Mouse (Mus musculus) frontal cortex, postnatal 25 days (tissue): ENCODE measurements around the gene Fbxw18.
"Not testable (repeated sequence)": the region's sequence is repeated elsewhere in the genome, so short reads cannot be mapped to it uniquely, and the experiment has no call there.

Source experiments
- DNase-seq, 2 experiments: peaks; one replicate each; pipeline ENCODE4 v3.0.0; 2022; ENCODE audit warnings: low spot score in 2 of 2

The Fbxw18 gene

DNA sequence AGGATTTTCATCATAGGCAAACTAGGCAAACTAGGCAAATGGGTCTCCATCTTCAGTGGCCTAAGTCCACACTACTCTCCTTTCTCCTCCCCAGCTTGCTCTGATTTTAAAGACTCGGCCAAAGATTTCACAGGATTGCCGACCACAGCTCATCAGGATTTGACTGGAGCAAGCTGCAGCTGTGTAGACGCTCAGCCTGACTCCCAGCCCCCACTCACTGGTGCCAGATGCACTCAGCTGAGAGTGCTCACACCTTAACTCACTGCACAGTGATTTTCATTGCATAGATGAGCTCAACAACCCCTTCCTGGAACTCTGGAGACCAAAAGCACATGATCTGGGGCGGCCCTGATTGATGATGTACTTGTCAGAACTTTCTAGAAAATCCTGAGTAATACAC is at the start of gene Fbxw18:
Gene Fbxw18 (minus strand): TSS at position 101 of the 400 bp plus-strand sequence.
- DNase-seq, result not testable (repeated sequence)

DNA sequence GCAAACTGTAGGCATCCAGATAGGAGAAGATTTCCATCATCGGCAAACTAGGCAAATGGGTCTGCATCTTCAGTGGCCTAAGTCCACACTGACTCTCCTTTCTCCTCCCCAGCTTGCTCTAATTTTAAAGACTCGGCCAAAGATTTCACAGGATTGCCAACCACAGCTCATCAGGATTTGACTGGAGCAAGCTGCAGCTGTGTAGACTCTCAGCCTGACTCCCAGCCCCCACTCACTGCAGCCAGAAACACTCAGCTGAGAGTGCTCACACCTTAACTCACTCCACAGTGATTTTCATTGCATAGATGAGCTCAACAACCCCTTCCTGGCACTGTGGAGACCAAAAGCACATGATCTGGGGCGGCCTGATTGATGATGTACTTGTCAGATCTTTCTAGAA is 43.5 kb upstream of the Fbxw18 start, which contains the start of gene Fbxw26:
Gene Fbxw26 (minus strand): TSS at position 101 of the 400 bp plus-strand sequence.
- DNase-seq, result not testable (repeated sequence)

DNA sequence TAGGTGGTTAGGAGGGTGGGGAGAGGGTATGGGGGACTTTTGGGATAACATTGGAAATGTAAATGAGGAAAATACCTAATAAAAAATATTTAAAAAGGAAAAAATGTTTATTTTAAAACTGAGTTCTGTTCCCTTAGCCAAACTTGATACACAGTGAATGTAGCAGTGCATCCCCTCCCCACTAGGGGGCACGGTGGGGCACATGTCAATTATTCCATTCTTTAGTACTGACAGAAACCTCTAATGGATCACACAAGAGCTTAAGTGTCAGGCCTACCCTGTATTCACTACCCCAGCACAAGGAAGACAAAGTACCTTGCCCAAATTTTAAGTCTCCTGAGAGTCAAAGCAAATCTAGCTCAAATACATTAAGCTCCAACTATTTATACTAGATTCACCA is 17.2 kb downstream of the Fbxw18 start:
- no peak for DNase-seq

DNA sequence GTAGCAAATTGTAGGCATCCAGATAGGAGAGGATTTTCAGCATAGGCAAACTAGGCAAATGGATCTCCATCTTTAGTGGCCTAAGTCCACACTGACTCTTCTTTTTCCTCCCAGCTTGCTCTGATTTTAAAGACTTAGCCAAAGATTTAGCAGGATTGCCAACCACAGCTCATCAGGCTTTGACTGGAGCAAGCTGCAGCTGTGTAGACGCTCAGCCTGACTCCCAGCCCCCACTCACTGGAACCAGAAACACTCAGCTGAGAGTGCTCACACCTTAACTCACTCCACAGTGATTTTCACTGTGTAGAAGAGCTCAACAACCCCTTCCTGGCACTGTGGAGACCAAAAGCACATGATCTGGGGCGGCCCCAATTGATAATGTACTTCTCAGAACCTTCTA is 37.9 kb downstream of the Fbxw18 start, which contains the start of gene Fbxw25:
Gene Fbxw25 (minus strand): TSS at position 101 of the 400 bp plus-strand sequence.
- DNase-seq, result not testable (repeated sequence)
